Mouse (Mus musculus) neural tube, embryonic 11.5 days (tissue): Measurements from ENCODE around the gene Nfkbil1. TPM values are rescaled to one million over a fixed set of nuclear protein-coding genes. Genes with fewer than 3 reads are reported as not detected.

Source experiments
- ATAC-seq: fragments of 200-750 bp; cut with Nextera tagmentation; 2 replicates; pipeline ENCODE4 v1.8.0; 2017; ENCODE audit warnings: moderate number of reproducible peaks, mild to moderate bottlenecking, moderate TSS enrichment, moderate library complexity; ENCODE audit not compliant: insufficient read depth, low FRiP score, low TSS enrichment
- DNase-seq: peaks from one replicate; pipeline ENCODE4 v3.0.0-alpha.2; 2015; ENCODE audit warnings: low spot score
- H3K27ac ChIP-seq: fragments of 300-500 bp; sonication (generic); 2 replicates; pipeline ENCODE4 v1.5.1; 2014; ENCODE audit warnings: low read depth, mild to moderate bottlenecking, low read length
- H3K27me3 ChIP-seq: fragments of 300-500 bp; sonication (generic); 2 replicates; pipeline ENCODE4 v1.6.1; 2014; ENCODE audit warnings: mild to moderate bottlenecking, low read length, mixed read lengths; ENCODE audit not compliant: control insufficient read depth, insufficient read depth
- H3K36me3 ChIP-seq: fragments of 300-500 bp; sonication (generic); 2 replicates; pipeline ENCODE4 v1.6.1; 2014; ENCODE audit warnings: mild to moderate bottlenecking, low read length, moderate library complexity, mixed read lengths; ENCODE audit not compliant: control insufficient read depth, insufficient read depth
- H3K4me1 ChIP-seq: fragments of 300-500 bp; sonication (generic); 2 replicates; pipeline ENCODE4 v1.6.1; 2014; ENCODE audit warnings: low read length, mixed read lengths; ENCODE audit not compliant: control insufficient read depth, insufficient read depth
- H3K4me2 ChIP-seq: fragments of 300-500 bp; sonication (generic); 2 replicates; pipeline ENCODE4 v1.6.1; 2014; ENCODE audit warnings: low read depth, mild to moderate bottlenecking, moderate library complexity
- H3K4me3 ChIP-seq: fragments of 300-500 bp; sonication (generic); 2 replicates; pipeline ENCODE4 v1.5.1; 2014; ENCODE audit warnings: low read depth, low read length
- H3K9ac ChIP-seq: fragments of 300-500 bp; sonication (generic); 2 replicates; pipeline ENCODE4 v1.6.1; 2014; ENCODE audit warnings: mild to moderate bottlenecking, low read length
- H3K9me3 ChIP-seq: fragments of 300-500 bp; sonication (generic); 2 replicates; pipeline ENCODE4 v1.6.1; 2016; ENCODE audit warnings: low read length; ENCODE audit not compliant: control insufficient read depth
- WGBS: fragments of 180-500 bp; shearing (Covaris S2); extraction: QIAGEN DNeasy Blood & Tissue Kit; methylation state at CpG from one replicate; pipeline ENCODE4 v1.1.7; 2014; 5-methylcytosine and 5-hydroxymethylcytosine counted together
- polyA plus RNA-seq: library from polyadenylated mRNA; unstranded; fragments of >200 nt; fragmentation: Nextera tagmentation; extraction: Ambion mirVana; gene quantifications from 2 replicates; pipeline ENCODE4 v1.2.1, GENCODE M21; 2014

Nfkbil1 gene
- 4.7 and 5.0 TPM in 2 replicates for polyA plus RNA-seq

DNA sequence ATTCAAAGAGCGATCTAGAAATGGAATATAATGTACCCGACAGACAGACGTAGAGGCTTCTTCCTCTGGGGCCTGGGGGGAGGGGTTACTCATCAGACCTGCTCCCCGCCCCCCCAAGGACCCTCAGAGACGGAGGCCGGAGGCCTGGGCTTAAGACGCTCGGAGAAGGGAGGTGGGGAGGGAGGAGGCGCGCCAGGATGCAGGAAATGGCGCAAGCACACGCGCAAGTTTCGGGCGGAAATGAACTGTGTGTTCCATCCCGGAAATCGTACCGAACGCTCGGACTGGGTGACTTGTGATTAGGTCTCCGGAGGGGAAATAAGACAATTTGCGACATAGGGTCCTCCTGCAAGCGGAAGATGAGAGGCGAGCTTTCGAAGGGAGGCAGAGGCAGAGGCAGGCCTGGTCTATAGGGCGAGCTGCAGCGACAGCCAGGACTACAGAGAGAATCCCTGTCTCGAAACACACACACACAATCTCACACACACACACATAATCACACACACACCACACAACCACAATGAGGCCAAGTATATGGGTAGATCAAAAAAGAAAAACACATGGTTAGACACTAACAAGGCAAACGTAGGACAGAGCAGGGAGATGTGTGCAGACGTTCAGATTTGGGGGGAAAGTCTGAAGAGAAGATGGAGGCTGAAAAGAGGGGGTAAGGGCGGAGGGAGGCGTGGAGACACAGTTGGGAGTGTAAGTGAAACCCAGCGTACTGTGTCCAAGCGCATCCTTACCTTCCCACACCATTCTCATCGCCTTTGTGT is at the start of gene Nfkbil1:
TSS of gene Nfkbil1 (minus strand) at position 179 of the 776 bp plus-strand sequence.
- Histone ChIP-seq H3K27me3 (no peaks in the 10 kb centered on the region), H3K4me3 (peak within 1 kb of the TSS; percentile 64), H3K27ac (peak within 1 kb of the TSS; percentile 91), H3K4me1 (peaks cover 7% of the 10 kb centered on the region), H3K4me2 (peak within 1 kb of the TSS; percentile 90), H3K9ac (peak within 1 kb of the TSS; percentile 89), H3K36me3 (peaks cover 2% of the 10 kb centered on the region; the same call in 1 of the 2 replicates), H3K9me3 (no peaks in the 10 kb centered on the region)
- WGBS = 0% methylated on average over 35 of the region's 35 CpGs
- peak; percentile 76 for ATAC-seq
- DNase-seq = peak; percentile 93

DNA sequence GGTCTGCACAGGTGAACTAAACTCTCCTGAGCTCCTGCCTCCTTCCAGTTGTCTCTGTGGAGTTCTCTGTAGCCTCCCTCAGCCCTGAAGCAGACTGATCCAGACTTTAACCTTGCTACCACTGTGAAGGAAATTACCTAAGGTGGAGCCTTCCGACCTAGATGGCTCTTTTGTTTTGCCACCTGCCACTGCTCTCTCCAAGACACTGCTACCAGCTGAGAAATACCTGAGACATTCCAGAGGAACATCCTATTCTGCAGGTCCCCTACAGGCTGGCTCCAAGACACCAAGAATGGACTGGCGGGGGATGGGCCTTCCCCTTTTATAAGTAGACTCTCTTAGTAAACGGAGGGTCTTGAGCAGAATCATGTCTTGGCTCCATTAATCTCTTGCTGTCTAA is 44.7 kb upstream of the Nfkbil1 start:
- Histone ChIP-seq H3K4me3 (no peak overlapping the region), H3K36me3 (no peaks in the 10 kb centered on the region), H3K27ac (no peak overlapping the region), H3K27me3 (0 out of 2 replicates have a peak, but pooled peaks cover 6% of the 10 kb centered on the region), H3K9ac (no peak overlapping the region), H3K4me2 (no peak overlapping the region), H3K4me1 (no peaks in the 10 kb centered on the region), H3K9me3 (no peaks in the 10 kb centered on the region)
- no peak for DNase-seq
- WGBS = 78% methylated on average over 3 of the region's 3 CpGs
- no peak for ATAC-seq

DNA sequence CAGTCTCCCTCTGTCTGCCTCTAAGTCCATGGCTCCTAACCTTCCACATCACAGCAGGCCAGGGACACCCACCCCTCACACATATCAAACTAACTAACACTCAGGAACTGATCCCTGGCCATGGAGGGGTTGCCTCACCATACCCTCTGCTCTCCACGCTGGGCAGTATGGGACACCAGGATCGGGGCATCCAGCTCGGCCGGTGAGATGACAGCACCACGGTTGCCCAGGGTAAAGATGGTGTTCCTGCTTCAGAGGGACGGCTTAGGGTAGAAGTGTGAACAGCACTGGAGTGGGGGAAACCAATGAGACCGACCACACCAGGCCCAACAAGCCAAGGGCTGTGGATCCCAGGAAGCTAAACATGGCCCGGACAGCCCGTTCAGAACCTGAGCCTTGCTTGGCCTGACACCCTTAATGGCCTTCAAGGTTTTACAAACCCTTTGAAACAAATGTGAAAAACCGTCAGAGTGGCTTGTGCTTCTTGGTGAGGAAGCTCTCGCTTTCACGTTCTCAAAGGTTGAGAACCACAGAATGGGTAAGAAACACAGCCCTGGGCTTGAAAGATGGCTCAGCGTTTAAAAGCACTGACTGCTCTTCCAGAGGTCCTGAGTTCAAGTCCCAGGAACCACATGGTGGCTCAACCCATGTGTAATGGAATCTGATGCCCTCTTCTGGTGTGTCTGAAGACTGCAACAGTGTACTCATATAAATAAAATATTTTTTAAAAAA is 43.5 kb upstream of the Nfkbil1 start:
- Histone ChIP-seq H3K9me3 (no peaks in the 10 kb centered on the region), H3K4me1 (no peaks in the 10 kb centered on the region), H3K9ac (no peak overlapping the region), H3K27me3 (0 out of 2 replicates have a peak, but pooled peaks cover 6% of the 10 kb centered on the region), H3K4me2 (no peak overlapping the region), H3K36me3 (no peaks in the 10 kb centered on the region), H3K27ac (no peak overlapping the region), H3K4me3 (no peak overlapping the region)
- WGBS = 90% methylated on average over 13 of the region's 13 CpGs
- ATAC-seq = no peak
- no peak for DNase-seq

DNA sequence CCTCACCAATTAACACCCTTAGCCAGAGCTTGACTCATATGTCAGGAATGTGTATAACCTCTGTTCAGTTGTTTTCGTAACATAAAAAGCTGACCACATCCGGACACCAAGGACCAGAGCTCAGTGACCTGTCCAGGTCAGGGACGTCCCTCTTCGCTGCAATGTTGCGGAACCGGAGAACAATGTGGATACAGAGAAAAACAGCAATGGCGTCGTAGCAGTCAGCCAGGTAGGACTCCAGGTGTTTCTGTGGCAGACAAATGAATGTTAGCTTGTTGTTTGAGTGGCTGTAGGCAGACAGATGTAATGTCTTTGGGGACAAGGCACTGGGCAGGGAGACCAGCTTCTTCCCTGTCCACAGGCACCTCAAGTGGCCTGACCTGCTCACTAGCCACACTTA is 42.5 kb upstream of the Nfkbil1 start:
- H3K9ac ChIP-seq = no peak overlapping the region
- no peaks in the 10 kb centered on the region for H3K9me3 ChIP-seq
- H3K27ac ChIP-seq = no peak overlapping the region
- H3K36me3 ChIP-seq = no peaks in the 10 kb centered on the region
- ATAC-seq (no peak), DNase-seq (no peak)
- H3K4me2 ChIP-seq = no peak overlapping the region
- no peaks in the 10 kb centered on the region for H3K4me1 ChIP-seq
- H3K27me3 ChIP-seq = 0 out of 2 replicates have a peak, but pooled peaks cover 6% of the 10 kb centered on the region
- 91% methylated on average over 8 of the region's 8 CpGs for WGBS
- no peak overlapping the region for H3K4me3 ChIP-seq

DNA sequence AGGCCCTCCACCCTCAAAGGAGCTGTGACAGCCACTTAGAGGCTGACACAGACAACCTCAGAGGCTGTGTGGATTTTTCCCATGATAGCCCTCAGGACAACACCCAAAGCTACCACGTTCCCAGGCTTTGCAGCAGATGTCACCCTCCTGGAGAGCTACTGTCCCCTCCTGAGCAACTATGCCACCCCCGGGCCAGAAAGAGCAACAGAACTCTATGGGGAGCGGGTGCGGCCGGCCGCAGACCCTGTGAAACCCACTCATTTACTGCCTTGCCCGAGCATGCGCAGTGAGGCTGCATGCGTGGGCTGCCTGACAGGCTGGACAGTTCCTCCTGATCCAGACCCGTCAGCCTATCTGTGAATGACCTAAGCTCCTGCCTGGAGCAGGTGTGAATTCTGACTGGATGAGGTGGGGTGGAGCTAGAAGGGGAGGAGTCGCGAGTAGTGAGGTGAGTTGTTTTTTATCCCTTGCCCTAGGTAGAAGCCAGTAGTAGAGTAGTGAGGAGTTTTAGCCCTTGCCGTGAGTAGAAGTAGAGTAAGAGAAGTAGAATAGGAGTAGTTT is 40.8 kb upstream of the Nfkbil1 start:
- H3K9me3 ChIP-seq = no peaks in the 10 kb centered on the region
- no peak overlapping the region for H3K4me2 ChIP-seq
- H3K27ac ChIP-seq = no peak overlapping the region
- no peak for DNase-seq
- H3K27me3 ChIP-seq = 0 out of 2 replicates have a peak, but pooled peaks cover 6% of the 10 kb centered on the region
- no peak overlapping the region for H3K9ac ChIP-seq
- H3K36me3 ChIP-seq = no peaks in the 10 kb centered on the region
- no peak overlapping the region for H3K4me3 ChIP-seq
- no peaks in the 10 kb centered on the region for H3K4me1 ChIP-seq
- 21% methylated on average over 13 of the region's 13 CpGs for WGBS
- ATAC-seq = no peak

DNA sequence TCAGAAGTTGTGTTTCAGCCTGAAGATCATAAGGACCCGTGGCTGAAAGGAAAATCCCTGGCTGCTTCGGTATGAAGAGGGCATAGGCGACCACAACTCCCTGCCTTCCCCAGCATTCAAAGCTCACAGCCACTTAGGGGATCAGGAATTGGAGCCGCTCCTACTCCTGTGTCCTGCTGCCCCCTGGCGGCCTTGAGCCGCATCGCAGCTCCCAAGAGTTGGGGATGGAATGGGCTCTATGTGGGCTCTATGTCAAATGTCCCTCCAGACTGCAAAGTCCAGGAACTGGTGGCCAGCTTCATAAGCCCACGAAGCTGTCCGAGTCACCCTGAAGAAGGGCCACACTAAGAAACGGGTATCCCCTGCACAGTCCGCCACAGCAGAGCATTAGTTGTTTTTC is 39.2 kb upstream of the Nfkbil1 start:
- DNase-seq (peak; percentile 88), ATAC-seq (0 out of 2 replicates have a peak, but pooled peaks have one; percentile 6)
- 0 out of 2 replicates have a peak, but pooled peaks cover 6% of the 10 kb centered on the region for H3K27me3 ChIP-seq
- no peak overlapping the region for H3K9ac ChIP-seq
- H3K4me2 ChIP-seq = no peak overlapping the region
- no peaks in the 10 kb centered on the region for H3K9me3 ChIP-seq
- WGBS = 7% methylated on average over 11 of the region's 11 CpGs
- no peak overlapping the region for H3K4me3 ChIP-seq
- H3K36me3 ChIP-seq = no peaks in the 10 kb centered on the region
- H3K27ac ChIP-seq = no peak overlapping the region
- H3K4me1 ChIP-seq = no peaks in the 10 kb centered on the region

DNA sequence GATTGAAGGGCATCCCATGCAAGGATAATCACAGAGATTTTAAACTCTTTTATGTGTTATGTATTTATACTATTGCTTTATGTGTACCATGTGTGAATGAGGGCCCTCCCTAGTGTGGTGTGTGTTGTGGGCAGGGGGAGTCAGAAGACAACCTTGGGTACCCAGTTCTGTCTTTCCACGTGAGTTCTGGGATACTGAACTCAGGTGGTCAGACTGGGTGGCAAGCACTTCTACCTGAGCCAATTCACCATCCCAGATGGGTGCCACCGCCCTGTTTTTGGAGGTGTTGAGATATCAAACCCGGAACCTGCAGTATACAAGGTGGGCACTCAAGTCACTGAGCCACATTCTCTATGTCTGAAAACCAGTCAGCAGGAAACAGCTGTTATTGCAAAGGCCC is 36.7 kb upstream of the Nfkbil1 start:
- ATAC-seq = no peak
- Histone ChIP-seq H3K36me3 (no peaks in the 10 kb centered on the region), H3K9ac (no peak overlapping the region), H3K4me2 (no peak overlapping the region), H3K27ac (no peak overlapping the region), H3K4me1 (no peaks in the 10 kb centered on the region), H3K4me3 (no peak overlapping the region), H3K27me3 (0 out of 2 replicates have a peak, but pooled peaks cover 6% of the 10 kb centered on the region), H3K9me3 (no peaks in the 10 kb centered on the region)
- no peak for DNase-seq
- 69% methylated on average over 3 of the region's 3 CpGs for WGBS

DNA sequence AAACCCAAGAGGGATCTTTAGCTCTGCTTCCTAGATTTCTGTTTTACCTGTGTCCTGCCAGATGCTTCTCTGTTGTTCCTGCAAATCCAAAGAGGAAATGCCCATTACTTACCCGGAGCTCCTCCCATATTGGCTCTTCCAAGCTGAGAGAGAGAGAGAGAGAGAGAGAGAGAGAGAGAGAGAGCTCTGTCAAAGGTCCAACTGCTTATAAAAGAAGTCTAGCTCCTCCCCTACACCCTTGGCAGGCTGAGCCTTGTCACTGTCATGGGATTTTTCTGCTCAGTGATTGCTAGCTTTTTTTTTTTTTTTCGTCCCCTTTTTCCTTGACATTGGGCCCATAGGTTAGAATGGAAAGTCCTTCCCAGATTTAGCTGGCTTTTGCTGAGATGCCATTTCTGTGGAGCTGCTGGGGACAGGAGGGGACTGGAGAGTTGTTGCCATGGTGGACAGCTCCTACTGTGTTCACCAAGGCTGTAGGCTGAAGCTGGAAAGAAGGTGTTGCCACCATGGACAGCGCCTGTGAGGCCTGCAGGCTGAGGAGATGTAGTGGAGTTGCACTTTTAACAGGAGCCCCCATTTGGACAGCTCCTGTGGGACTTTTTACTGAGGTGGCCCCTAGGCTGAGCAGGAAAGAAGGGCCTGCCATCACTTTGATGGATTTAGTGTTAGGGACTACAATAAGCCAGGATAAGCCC is 34.2 kb upstream of the Nfkbil1 start:
- no peak for ATAC-seq
- Histone ChIP-seq H3K27ac (no peak overlapping the region), H3K4me1 (no peaks in the 10 kb centered on the region), H3K4me3 (no peak overlapping the region), H3K27me3 (no peaks in the 10 kb centered on the region), H3K36me3 (no peaks in the 10 kb centered on the region), H3K4me2 (no peak overlapping the region), H3K9ac (no peak overlapping the region), H3K9me3 (no peaks in the 10 kb centered on the region)
- peak; percentile 37 for DNase-seq
- 33% methylated on average over 3 of the region's 3 CpGs for WGBS
